Mouse (Mus musculus): ENCODE measurements around the gene Olfr398. TPM values are rescaled to one million over a fixed set of nuclear protein-coding genes. Genes with fewer than 3 reads are reported as not detected.

Gene Olfr398
- not detected for polyA plus RNA-seq (2014; fragmentation: Illumina TruSeq; extraction: RNeasy Lipid Tissue Mini Kit (QIAGEN cat#74804); ENCODE audit: low read depth, low replicate concordance)

DNA sequence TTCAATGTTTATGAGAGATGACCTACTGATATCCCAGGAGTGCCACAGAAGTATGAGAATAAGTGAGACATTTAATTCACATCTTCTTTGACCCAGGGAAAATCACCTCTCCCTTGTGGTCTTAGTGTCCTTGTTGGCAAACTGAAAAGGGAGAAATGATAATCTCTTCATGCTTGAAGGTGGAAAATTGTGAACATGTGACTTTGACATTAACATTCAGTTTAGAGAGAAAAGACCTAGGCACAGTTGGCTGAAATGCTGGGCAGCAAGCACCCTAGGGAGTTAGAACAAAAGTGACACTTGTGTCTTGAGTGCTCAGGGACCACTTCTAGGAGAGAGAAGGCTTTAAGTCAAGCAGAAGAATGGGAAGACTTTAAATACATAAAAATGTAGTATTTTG, at the start of gene Olfr398:
Olfr398 (minus strand) TSS at position 101 of the 400 bp plus-strand sequence.

GRCm38 (mm10) chr11:73960517-73960916, 29.7 kb downstream of the Olfr398 start, which contains the start of gene Olfr397:
Gene Olfr397, plus strand, starts transcription at chr11:73960817.

DNA sequence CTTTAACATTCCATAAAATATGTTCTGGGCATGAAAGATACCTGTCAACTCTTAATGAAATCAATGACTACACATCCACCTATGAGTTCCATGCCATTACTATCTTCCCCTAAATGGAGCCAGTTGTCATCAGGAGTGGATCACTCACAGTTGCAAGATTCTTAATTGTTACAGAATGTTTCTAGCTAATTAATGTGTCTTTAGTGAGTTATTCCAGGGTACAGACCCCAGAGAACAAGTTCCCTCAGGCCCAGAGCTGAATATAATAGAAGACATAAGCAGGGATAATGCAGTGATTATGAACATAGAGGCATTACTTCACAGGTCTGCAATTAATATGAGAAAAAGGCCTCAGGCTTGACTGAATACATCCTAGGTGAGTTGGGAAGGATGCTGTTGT, 53.8 kb downstream of the Olfr398 start, which contains the start of gene Olfr23:
Olfr23 (plus strand) TSS at position 301 of the 400 bp plus-strand sequence.

Other genes starting within 250 kb of the Olfr398 start
- not detected for gene Olfr389, start 209.7 kb downstream of the Olfr398 start, polyA plus RNA-seq (2014; fragmentation: Illumina TruSeq; extraction: RNeasy Lipid Tissue Mini Kit (QIAGEN cat#74804); ENCODE audit: low read depth, low replicate concordance)
- not detected for gene Olfr390, start 207.4 kb downstream of the Olfr398 start, polyA plus RNA-seq (2014; fragmentation: Illumina TruSeq; extraction: RNeasy Lipid Tissue Mini Kit (QIAGEN cat#74804); ENCODE audit: low read depth, low replicate concordance)
- not detected for gene Olfr391-ps, start 187.4 kb downstream of the Olfr398 start, polyA plus RNA-seq (2014; fragmentation: Illumina TruSeq; extraction: RNeasy Lipid Tissue Mini Kit (QIAGEN cat#74804); ENCODE audit: low read depth, low replicate concordance)
- gene Olfr392, start 173.4 kb downstream of the Olfr398 start, polyA plus RNA-seq (2014; fragmentation: Illumina TruSeq; extraction: RNeasy Lipid Tissue Mini Kit (QIAGEN cat#74804); ENCODE audit: low read depth, low replicate concordance): not detected
- gene Olfr393, start 139.0 kb downstream of the Olfr398 start, polyA plus RNA-seq (2014; fragmentation: Illumina TruSeq; extraction: RNeasy Lipid Tissue Mini Kit (QIAGEN cat#74804); ENCODE audit: low read depth, low replicate concordance): not detected
- not detected for gene Olfr394, start 99.6 kb downstream of the Olfr398 start, polyA plus RNA-seq (2014; fragmentation: Illumina TruSeq; extraction: RNeasy Lipid Tissue Mini Kit (QIAGEN cat#74804); ENCODE audit: low read depth, low replicate concordance)
- gene Olfr395, start 81.1 kb downstream of the Olfr398 start, polyA plus RNA-seq (2014; fragmentation: Illumina TruSeq; extraction: RNeasy Lipid Tissue Mini Kit (QIAGEN cat#74804); ENCODE audit: low read depth, low replicate concordance): not detected
- not detected for gene Olfr23, start 53.7 kb downstream of the Olfr398 start, polyA plus RNA-seq (2014; fragmentation: Illumina TruSeq; extraction: RNeasy Lipid Tissue Mini Kit (QIAGEN cat#74804); ENCODE audit: low read depth, low replicate concordance)
- gene Olfr397, start 29.6 kb downstream of the Olfr398 start, polyA plus RNA-seq (2014; fragmentation: Illumina TruSeq; extraction: RNeasy Lipid Tissue Mini Kit (QIAGEN cat#74804); ENCODE audit: low read depth, low replicate concordance): not detected
- not detected for gene Olfr139, start 66.1 kb upstream of the Olfr398 start, polyA plus RNA-seq (2014; fragmentation: Illumina TruSeq; extraction: RNeasy Lipid Tissue Mini Kit (QIAGEN cat#74804); ENCODE audit: low read depth, low replicate concordance)
- gene Olfr399, start 66.2 kb upstream of the Olfr398 start, polyA plus RNA-seq (2014; fragmentation: Illumina TruSeq; extraction: RNeasy Lipid Tissue Mini Kit (QIAGEN cat#74804); ENCODE audit: low read depth, low replicate concordance): not detected
- not detected for gene Zfp616, start 79.5 kb upstream of the Olfr398 start, polyA plus RNA-seq (2014; fragmentation: Illumina TruSeq; extraction: RNeasy Lipid Tissue Mini Kit (QIAGEN cat#74804); ENCODE audit: low read depth, low replicate concordance)
- not detected for gene Olfr401, start 123.3 kb upstream of the Olfr398 start, polyA plus RNA-seq (2014; fragmentation: Illumina TruSeq; extraction: RNeasy Lipid Tissue Mini Kit (QIAGEN cat#74804); ENCODE audit: low read depth, low replicate concordance)
- not detected for gene Olfr402, start 163.1 kb upstream of the Olfr398 start, polyA plus RNA-seq (2014; fragmentation: Illumina TruSeq; extraction: RNeasy Lipid Tissue Mini Kit (QIAGEN cat#74804); ENCODE audit: low read depth, low replicate concordance)
- not detected for gene Olfr403, start 195.8 kb upstream of the Olfr398 start, polyA plus RNA-seq (2014; fragmentation: Illumina TruSeq; extraction: RNeasy Lipid Tissue Mini Kit (QIAGEN cat#74804); ENCODE audit: low read depth, low replicate concordance)
- not detected for gene Olfr43, start 221.0 kb upstream of the Olfr398 start, polyA plus RNA-seq (2014; fragmentation: Illumina TruSeq; extraction: RNeasy Lipid Tissue Mini Kit (QIAGEN cat#74804); ENCODE audit: low read depth, low replicate concordance)

All from liver, adult 10 weeks (tissue).